8 mouse cellular contexts compared by ENCODE assay signal in genomic region chr4:141874111-141874600, GRCm38 (mm10). TPM values are rescaled to one million over a fixed set of nuclear protein-coding genes. Genes with fewer than 3 reads are reported as not detected.
DNase-seq lines count a peak whose midpoint lies in the region; ATAC-seq and TF ChIP-seq lines count a peak whose summit lies in the region.

No protein-coding gene starts in this region.

- H3K27ac ChIP-seq in cerebellum, adult 2 months (ENCODE audit: insufficient read depth, low read length), result no peak overlapping the region
- no peak overlapping the region for H3K27ac ChIP-seq in thymus, adult 2 months (ENCODE audit: control insufficient read depth, insufficient read depth, low read length)
- H3K27ac ChIP-seq in limb, embryonic 12.5 days, result no peak overlapping the region
- peak overlapping the region; percentile 44; the same call in 1 of the 2 replicates for H3K27ac ChIP-seq in stomach, embryonic 14.5 days (ENCODE audit: low read length)

- peaks cover 33% of the 10 kb centered on the region for H3K4me1 ChIP-seq in cerebellum, adult 2 months (ENCODE audit: control insufficient read depth, insufficient read depth, low read length)
- H3K4me1 ChIP-seq in thymus, adult 2 months (replicated peaks; ENCODE audit: control insufficient read depth, insufficient read depth, low read length), result peaks cover 25% of the 10 kb centered on the region
- peaks cover 36% of the 10 kb centered on the region for H3K4me1 ChIP-seq in limb, embryonic 12.5 days (replicated peaks)
- H3K4me1 ChIP-seq in stomach, embryonic 14.5 days (ENCODE audit: control insufficient read depth, insufficient read depth, low read length), result peaks cover 43% of the 10 kb centered on the region

- no peaks in the 10 kb centered on the region for H3K27me3 ChIP-seq in cerebellum, adult 2 months (ENCODE audit: control insufficient read depth, insufficient read depth, low read length)
- H3K27me3 ChIP-seq in thymus, adult 2 months (ENCODE audit: control insufficient read depth, insufficient read depth, low read length), result no peaks in the 10 kb centered on the region
- H3K27me3 ChIP-seq in limb, embryonic 12.5 days, result peaks cover 38% of the 10 kb centered on the region
- H3K27me3 ChIP-seq in stomach, embryonic 14.5 days (ENCODE audit: control insufficient read depth, insufficient read depth, low read length), result no peaks in the 10 kb centered on the region

- ATAC-seq in limb, embryonic 12.5 days (ENCODE audit: insufficient number of reproducible peaks, insufficient read depth, low FRiP score, low TSS enrichment, low read depth), result 0 out of 2 replicates have a peak, but pooled peaks have one; percentile 18
- ATAC-seq in stomach, embryonic 14.5 days (ENCODE audit: insufficient number of reproducible peaks, insufficient read depth, low FRiP score, low read depth), result no peak

- intact Hi-C loops in left cerebral cortex, postnatal 36 days (cut with DNase I), result no loop called here

- H3K36me3 ChIP-seq in thymus, adult 2 months (ENCODE audit: control insufficient read depth, insufficient read depth, low read length), result no peaks in the 10 kb centered on the region
- H3K36me3 ChIP-seq in limb, embryonic 12.5 days, result no peaks in the 10 kb centered on the region
- H3K36me3 ChIP-seq in stomach, embryonic 14.5 days (ENCODE audit: control insufficient read depth, insufficient read depth, low read length), result peaks cover 7% of the 10 kb centered on the region; the same call in 1 of the 2 replicates

- peak overlapping the region; percentile 79 for H3K9ac ChIP-seq in limb, embryonic 12.5 days (replicated peaks)
- peak overlapping the region; percentile 68 for H3K9ac ChIP-seq in stomach, embryonic 14.5 days (replicated peaks; ENCODE audit: low read depth, low read length)

- DNase-seq in cerebellum, adult 2 months, result no peak
- no peak for DNase-seq in cerebellum, adult 8-10 months
- peak; percentile 17 for DNase-seq in thymus, adult 2 months
- no peak for DNase-seq in thymus, postnatal 36 days
- no peak for DNase-seq in left cerebral cortex, postnatal 36 days (ENCODE audit: low spot score in 2 of 2)
- DNase-seq in spleen, postnatal 36 days (ENCODE audit: low spot score in 2 of 2), result no peak

- 2% methylated on average over 19 of the region's 19 CpGs for WGBS in cerebellum, adult 2 months
- WGBS in thymus, adult 2 months, result 2% methylated on average over 19 of the region's 19 CpGs
- WGBS in limb, embryonic 12.5 days, result 2% methylated on average over 19 of the region's 19 CpGs
- WGBS in stomach, embryonic 14.5 days, result 2% methylated on average over 19 of the region's 19 CpGs

- H3K9me3 ChIP-seq in limb, embryonic 12.5 days, result no peaks in the 10 kb centered on the region
- H3K9me3 ChIP-seq in stomach, embryonic 14.5 days (ENCODE audit: control insufficient read depth, low read depth, low read length), result no peaks in the 10 kb centered on the region

- peak overlapping the region; percentile 77 for H3K4me3 ChIP-seq in cerebellum, adult 2 months (replicated peaks; ENCODE audit: insufficient read depth, low read depth, low read length)
- H3K4me3 ChIP-seq in thymus, adult 2 months (ENCODE audit: control insufficient read depth, insufficient read depth, low read length), result peak overlapping the region; percentile 63
- peak overlapping the region; percentile 73 for H3K4me3 ChIP-seq in limb, embryonic 12.5 days (replicated peaks)
- H3K4me3 ChIP-seq in stomach, embryonic 14.5 days (ENCODE audit: low read depth, low read length), result peak overlapping the region; percentile 87

- TF ChIP-seq CTCF in cerebellum, adult 2 months (IDR thresholded peaks at IDR 0.05; ENCODE audit: borderline replicate concordance, insufficient read depth, low read depth, low read length), result no peak
- TF ChIP-seq CTCF in thymus, adult 2 months (IDR thresholded peaks at IDR 0.05; ENCODE audit: borderline replicate concordance, control insufficient read depth, extremely low read depth, insufficient read depth, low read length, poor library complexity), result no peak

- H3K4me2 ChIP-seq in limb, embryonic 12.5 days, result peak overlapping the region; percentile 97
- peak overlapping the region; percentile 68 for H3K4me2 ChIP-seq in stomach, embryonic 14.5 days (replicated peaks; ENCODE audit: low read depth, low read length)

- no peak for TF ChIP-seq POLR2A in cerebellum, adult 2 months (IDR thresholded peaks at IDR 0.05; ENCODE audit: borderline replicate concordance, insufficient read depth, low read length)
- no peak for TF ChIP-seq POLR2A in thymus, adult 2 months (IDR thresholded peaks at IDR 0.05; ENCODE audit: control insufficient read depth, extremely low read depth, insufficient read depth, low read length, poor library complexity)

RNA-seq across cellular contexts. Expression of gene Efhd2, which starts 0.6 kb away (rescaled TPM):
- 141 and 152 TPM in 2 replicates for polyA plus RNA-seq in cerebellum, adult 2 months (2012; rRNA removed)
- 120 and 128 TPM in 2 replicates for polyA plus RNA-seq in thymus, adult 2 months (2012; rRNA removed)
- polyA plus RNA-seq in limb, embryonic 12.5 days (2016; fragmentation: Nextera tagmentation; extraction: Ambion mirVana), result 48.4 and 48.7 TPM in 2 replicates
- polyA plus RNA-seq in stomach, embryonic 14.5 days (2014; fragmentation: Nextera tagmentation; extraction: Ambion mirVana), result 58.8 and 65.0 TPM in 2 replicates
- 100 to 1,000 TPM; 233 to 306 TPM for total RNA-seq in left cerebral cortex, postnatal 36 days (2021)

RNA-seq across cellular contexts. Expression of gene Ctrc, which starts 28.0 kb away (rescaled TPM):
- not detected in 2 replicates for polyA plus RNA-seq in cerebellum, adult 2 months (2012; rRNA removed)
- polyA plus RNA-seq in thymus, adult 2 months (2012; rRNA removed), result 0.35 and 0.43 TPM in 2 replicates
- polyA plus RNA-seq in limb, embryonic 12.5 days (2016; fragmentation: Nextera tagmentation; extraction: Ambion mirVana), result not detected in 2 replicates
- polyA plus RNA-seq in stomach, embryonic 14.5 days (2014; fragmentation: Nextera tagmentation; extraction: Ambion mirVana), result not detected in 2 replicates
- not detected for total RNA-seq in left cerebral cortex, postnatal 36 days (2021)

RNA-seq across cellular contexts. Expression of gene Cela2a, which starts 48.2 kb away (rescaled TPM):
- polyA plus RNA-seq in cerebellum, adult 2 months (2012; rRNA removed), result 0.13 and 0.16 TPM in 2 replicates
- 0.46 and 2.1 TPM in 2 replicates for polyA plus RNA-seq in thymus, adult 2 months (2012; rRNA removed)
- not detected in 2 replicates for polyA plus RNA-seq in limb, embryonic 12.5 days (2016; fragmentation: Nextera tagmentation; extraction: Ambion mirVana)
- 0.73 TPM in 1 of 2 replicates, not detected in the other for polyA plus RNA-seq in stomach, embryonic 14.5 days (2014; fragmentation: Nextera tagmentation; extraction: Ambion mirVana)
- total RNA-seq in left cerebral cortex, postnatal 36 days (2021), result not detected
